Mouse (Mus musculus) cerebellum, postnatal 4 days (tissue): ENCODE results near the gene Mrpl4.

ENCODE experiments used
- DNase-seq, 2 experiments: peaks; one replicate each; pipeline ENCODE4 v3.0.0; 2022; ENCODE audit warnings: low spot score in 2 of 2, mixed read lengths in 1 of 2

The Mrpl4 gene

GRCm38 (mm10) chr9:21002627-21003551 lies at the start of gene Mrpl4:
Gene Mrpl4 (plus strand): TSS chr9:21002738.
- peak; percentile 83 to 91 for DNase-seq

- no peak for DNase-seq
These were observed 45.5 kb upstream of the Mrpl4 start for GRCm38 (mm10) chr9:20956989-20957388.

DNA sequence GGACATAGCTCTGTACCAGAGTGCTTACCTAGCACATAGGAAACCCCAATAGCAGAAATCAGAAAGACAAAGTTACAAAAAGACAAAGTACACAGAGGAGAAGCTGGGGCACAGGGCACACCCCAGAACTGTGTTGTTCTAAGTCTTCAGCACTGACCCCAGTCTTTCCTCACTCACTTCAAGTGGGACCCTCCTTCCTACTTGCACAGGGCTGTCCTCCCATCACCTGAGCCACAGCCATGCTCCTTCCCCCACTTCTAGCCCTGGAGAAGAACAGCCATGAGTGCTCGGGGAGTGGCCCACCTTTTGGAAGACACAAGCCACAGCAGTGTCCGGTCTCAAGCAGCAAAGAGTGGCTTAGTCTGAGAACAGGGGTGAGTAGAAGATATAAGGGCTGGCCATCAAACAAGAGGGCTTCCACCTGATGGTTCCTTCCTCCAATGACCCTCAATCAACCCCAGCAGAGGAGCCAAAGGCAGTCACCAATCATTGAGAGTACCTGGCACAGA lies 43.1 kb upstream of the Mrpl4 start, which contains the start of gene Dnmt1:
Dnmt1 (minus strand) TSS at position 459 of the 509 bp plus-strand sequence.
- DNase-seq = no peak

DNA sequence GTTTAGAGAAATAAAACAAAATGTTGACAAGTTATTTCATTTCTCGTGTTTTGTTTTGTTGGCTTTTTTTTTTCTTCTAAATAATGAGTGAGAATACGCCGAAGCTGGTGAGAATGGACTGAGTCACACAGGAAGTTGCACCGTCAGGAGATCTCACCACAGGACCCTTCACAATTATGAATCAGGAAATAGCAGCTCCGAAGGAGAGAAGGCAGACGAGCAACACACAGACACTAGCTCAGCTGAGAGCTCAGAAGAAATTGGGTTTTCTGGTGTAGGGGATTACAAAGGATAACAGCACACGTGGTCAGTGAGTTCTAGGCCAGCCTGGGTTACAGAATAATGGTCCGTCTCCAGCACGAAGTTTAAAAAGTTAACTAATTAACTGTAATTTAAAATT lies 41.0 kb upstream of the Mrpl4 start:
- DNase-seq = no peak

DNA sequence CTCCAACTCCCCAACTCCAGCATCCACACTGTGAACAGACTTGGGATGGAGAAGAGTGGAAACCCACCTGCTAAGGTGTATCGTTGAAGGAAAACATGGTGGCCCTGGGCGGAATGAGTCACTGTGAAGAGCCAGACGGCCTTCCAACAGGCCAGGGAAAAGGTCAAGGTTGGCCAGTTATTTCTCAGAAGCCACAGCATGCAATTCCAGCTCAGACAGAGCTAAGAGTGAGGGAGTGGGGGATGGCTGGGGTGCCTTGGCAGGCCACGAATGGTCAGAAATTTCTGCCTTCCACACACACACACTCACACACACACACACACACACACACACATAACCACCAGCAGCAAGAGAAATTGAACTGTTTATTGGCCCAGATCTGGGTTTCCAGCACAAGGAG lies 36.9 kb upstream of the Mrpl4 start:
- no peak for DNase-seq

- DNase-seq = no peak
These were observed 36.5 kb upstream of the Mrpl4 start for GRCm38 (mm10) chr9:20966008-20966407.

- DNase-seq = no peak
These were observed 35.8 kb upstream of the Mrpl4 start for GRCm38 (mm10) chr9:20966747-20967146.

GRCm38 (mm10) chr9:20971751-20972140 lies 30.8 kb upstream of the Mrpl4 start:
- no peak for DNase-seq

DNA sequence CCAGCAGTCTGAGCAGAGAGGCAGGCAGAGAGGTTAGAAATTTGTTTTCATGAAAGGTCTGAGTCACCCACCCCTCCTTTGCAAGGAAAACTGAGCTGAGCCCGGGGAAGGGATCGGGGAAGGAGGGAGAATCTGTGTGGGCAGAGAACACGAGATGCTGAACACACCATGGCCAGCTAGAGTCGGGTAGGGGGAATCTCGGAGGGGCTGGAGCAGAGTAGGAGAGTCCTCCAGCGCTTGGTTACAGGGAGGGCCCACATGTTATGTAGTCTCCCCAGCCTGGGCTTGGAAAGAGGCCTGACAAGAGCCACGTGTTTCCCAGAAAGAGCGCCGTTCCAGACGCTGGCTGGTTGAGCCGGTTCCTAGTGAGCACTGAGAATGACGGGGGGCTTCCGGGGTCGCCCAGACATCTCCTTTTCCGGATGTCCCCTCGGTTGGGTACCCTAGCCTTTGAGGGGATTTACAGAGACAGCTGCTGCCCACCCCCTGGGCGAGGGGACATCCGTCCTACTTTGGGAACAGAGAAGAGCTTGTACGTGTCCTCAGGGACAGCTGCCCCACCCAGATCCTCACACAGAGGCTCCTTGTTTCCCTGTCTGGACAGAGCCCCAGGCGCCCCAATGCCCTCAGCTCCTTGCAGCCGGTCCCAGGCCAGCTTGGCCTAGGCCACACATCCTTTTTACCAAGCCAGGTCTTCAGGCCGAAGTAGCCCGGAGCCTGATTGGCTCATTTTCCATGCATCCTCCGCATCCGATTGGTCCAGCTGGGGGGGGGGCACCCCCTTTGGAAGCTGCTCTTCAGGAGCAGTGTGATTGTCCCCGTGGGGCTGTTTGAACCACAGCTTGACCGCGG lies 30.2 kb upstream of the Mrpl4 start:
- DNase-seq = peak in 1 of 2 experiments; percentile 23

DNA sequence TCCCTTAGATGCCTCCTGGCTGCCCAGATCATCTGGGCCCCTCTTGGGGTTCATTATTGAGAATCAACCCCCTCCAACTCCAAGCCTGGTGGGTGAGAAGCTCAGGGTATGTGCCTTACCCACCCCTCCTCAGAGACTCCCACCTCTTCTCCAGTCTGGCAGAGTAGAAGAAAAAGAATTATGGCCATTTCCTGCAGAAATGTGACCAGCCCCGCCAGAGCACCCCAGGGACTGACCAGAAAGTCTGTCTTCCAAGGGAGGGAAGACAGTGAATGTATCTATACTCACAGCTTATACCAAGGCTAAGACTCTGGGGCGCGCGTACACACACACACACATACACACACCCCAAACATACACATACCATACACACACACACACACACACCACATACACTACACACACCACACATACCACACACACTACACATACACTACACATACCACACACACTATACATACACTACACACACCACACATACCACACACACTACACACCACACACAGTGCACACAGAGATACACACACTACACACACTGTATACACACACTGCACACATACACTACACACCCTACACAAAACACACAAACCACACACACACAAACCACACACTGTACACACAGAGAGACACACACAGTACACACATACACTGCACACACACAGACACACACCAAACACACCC lies 29.4 kb upstream of the Mrpl4 start:
- DNase-seq = no peak

GRCm38 (mm10) chr9:20973682-20974075 lies 28.9 kb upstream of the Mrpl4 start:
- no peak for DNase-seq

DNA sequence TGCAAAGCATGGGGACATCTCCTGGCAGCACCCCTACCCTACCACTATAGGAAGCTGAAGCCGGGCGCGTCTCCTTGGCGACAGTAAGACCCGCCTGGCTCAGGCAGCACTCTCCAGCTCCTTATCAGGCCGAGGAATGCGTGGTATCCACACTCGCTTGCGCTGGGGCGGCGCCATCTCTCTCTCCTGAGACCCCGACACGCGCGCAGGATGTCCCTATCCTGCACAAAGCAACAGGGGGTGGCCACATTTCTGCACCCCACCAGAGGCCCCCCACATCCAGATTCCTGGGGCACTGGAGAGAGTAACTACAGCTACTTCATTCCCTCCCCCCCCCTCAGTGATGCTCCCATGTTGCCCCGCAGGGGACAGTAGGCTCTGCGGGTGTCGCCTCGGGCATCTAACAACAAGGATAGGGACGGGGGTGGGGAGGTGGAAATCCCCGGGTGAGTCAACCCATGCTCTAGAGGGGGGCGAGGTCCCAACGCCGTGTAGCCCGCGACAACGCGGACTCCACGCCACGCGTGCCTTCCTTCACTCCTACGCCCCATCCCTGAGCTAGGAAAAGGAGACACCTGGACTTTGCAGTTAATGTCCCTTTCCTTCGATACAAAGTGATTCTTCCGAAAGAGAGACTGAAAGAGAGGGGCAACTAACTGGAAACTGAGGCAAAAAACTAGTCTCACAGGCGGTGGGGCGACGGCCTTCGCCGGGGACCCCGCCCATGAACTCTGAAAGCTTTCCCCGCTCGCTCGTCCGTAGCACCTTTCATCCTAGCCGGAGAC lies 26.9 kb upstream of the Mrpl4 start:
- peak in 1 of 2 experiments; percentile 3 for DNase-seq

DNA sequence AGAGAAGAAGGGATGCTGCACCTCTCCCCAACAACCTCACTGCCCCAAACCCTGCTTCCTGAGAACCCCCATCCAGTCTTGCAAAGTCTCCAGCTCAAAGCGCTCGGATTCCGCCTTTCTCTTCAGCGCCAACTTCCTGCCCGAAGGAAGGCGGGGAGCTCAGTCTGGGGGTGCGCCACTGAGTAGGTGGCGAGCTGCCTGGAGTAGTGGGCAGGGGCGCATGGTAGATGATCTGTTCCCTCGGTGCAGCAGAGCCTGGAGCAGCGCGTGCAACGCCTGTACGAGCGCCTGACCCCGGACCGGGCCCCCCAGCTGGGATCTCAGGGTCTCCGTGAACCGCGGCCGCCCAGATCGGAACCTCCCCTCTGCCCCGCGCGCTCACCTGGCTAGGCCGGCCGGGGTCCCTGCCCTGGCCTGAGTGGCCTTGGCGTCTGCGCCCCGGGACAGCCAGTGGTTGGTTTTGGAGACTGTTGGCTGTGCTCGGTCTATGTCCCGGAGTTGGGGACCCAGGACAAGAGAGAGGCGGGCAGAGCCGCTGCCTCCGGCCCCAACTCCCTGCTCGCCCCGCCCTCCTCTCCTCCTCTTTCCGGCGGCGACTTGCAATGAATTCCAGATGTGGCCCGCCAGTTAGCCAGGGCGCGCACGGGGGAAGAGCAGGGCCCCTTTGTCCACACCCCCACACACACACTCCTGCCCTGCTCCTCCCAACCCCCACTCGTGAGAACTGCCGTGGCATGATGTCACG lies 26.1 kb upstream of the Mrpl4 start, which contains the start of gene S1pr2:
S1pr2 (minus strand) TSS at position 566 of the 745 bp plus-strand sequence.
- DNase-seq = peak in 1 of 2 experiments; percentile 41

DNA sequence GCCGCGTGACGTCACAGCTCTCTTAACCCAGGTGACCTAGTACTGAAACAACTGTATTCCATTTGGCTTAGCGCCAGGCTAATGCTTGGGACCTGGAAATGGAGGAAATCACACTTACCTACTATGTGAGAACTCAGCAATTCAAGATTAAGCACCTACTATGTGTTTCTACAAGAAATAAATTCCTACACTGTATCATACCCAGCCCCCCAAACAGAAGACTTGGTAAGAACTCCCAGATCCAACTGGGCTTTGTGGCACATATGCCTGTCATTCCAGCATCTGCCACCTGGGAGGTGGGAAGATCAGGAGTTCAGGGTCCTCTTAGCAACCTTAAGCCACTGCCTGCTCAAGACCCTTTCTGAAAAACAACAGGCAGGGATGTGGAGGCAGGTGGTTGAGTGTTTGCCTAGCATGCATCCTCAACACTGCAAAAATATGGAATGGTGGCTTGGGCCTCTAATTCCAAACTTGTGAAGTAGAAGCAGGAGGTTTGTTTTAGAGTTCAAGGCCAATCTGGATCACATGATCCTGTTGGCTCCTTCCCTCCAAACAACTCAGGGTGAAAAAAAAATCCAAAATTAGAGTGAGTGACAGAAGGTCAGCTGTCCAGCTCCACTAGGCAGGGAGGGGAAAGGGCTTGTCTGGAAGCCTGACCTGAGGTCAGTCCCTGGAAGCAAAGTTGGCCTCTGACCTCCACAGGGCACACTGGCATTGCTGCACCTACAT lies 25.4 kb upstream of the Mrpl4 start:
- no peak for DNase-seq

- no peak for DNase-seq
These were observed 24.0 kb upstream of the Mrpl4 start for GRCm38 (mm10) chr9:20978409-20979095.

- DNase-seq = no peak
These were observed 23.4 kb upstream of the Mrpl4 start for GRCm38 (mm10) chr9:20979181-20979580.

- no peak for DNase-seq
These were observed 22.8 kb upstream of the Mrpl4 start for GRCm38 (mm10) chr9:20979769-20980168.

DNA sequence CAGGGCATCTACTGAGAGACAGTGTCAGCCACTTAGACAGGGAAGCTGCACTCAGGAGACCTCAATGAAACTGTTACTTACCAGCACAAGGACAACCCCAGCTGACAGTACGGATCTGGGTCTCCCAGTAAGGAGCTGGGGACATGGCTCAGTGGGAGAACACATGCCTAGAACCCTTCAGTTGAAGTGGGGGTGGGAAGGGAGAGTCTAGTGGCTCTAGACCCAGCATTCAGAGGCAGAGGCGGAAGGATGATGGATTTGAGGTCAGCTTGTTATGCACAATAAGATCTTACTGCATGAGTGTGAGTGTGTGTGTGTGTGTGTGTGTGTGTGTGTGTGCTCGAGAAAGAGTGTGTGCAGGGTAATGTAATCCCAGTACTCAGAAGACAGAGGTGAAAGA lies 20.4 kb upstream of the Mrpl4 start:
- no peak for DNase-seq

GRCm38 (mm10) chr9:20983169-20983568 lies 19.4 kb upstream of the Mrpl4 start:
- no peak for DNase-seq
